Mouse (Mus musculus): Measurements from ENCODE around the gene Ppp1r3e.

Ppp1r3e gene

DNA sequence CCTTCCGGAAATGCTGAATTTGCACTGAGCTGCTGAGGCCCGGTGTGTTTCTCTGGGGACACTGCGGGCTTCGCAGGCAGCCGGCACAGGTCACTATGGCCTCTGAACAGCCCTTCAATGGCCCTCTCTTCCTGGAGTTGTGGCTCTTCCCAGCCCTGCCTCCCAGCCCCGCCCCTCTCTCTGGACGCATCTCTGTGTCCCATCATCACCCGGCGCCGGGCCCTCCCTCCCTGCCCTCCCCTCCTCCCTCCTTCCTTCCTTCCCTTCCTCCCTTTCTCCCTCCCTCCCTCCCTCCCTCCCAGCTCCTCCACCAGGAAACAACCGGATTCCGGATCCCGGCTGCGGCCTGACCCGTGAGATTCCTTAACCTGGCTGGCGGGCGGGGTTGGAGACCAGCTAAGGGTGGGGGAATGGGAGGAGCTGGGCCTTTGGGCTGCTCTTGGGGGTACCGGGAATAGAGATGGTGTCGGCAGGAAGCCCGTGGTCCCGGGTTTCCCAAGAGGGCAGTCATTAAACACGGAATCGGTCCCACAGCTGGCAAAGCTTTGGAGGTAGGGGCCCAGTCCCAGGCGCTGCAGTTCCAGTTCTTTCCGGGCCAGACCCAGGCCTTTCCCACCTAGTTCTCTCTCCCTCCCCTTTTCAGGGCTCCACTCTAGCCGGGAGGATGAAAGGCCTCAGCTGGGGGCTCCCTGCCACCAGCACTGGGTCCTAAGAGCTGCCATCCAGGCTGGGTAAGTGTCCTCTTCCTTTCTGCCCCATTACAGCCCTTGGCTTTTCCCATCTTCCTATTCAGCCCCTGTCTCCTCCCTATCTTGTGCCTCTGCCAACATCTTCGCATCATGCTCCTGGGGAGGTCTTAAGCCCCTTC, 6.0 kb upstream of the Ppp1r3e start, which contains the start of the genes Bcl2l2 and Gm20521:
TSS of gene Bcl2l2 (plus strand) at position 224 of the 868 bp plus-strand sequence.
TSS of gene Gm20521 (plus strand) at position 288 of the 868 bp plus-strand sequence.
- peak; percentile 29 for DNase-seq (ENCODE audit: low spot score)

DNA sequence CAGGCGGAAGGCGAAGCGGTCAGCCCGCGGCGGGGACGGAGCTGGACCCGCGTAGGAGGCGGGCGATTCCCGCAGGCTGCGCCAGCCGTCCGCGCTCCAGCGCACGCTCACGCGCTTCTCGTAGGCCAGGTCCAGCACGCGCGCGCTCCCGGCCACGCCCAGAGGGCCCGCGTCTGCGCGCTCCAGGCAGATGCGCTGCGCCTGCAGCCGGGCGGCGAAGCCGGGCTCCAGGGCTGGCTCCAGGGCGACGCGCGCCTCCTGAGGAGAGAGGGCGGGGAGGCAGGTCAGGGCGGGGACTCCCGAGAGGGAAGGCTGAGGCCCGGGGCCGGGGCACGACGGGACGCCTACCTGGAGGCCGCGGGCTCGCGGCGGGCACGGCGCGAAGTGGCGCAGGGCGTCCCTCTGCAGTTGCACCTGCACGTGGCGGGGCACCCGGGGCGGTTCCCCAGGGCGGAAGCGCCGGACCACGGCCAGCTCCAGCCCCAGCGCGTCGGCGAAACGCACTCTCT, 757 bp downstream of the Ppp1r3e start:
- peak; percentile 77 for DNase-seq (ENCODE audit: low spot score)

DNA sequence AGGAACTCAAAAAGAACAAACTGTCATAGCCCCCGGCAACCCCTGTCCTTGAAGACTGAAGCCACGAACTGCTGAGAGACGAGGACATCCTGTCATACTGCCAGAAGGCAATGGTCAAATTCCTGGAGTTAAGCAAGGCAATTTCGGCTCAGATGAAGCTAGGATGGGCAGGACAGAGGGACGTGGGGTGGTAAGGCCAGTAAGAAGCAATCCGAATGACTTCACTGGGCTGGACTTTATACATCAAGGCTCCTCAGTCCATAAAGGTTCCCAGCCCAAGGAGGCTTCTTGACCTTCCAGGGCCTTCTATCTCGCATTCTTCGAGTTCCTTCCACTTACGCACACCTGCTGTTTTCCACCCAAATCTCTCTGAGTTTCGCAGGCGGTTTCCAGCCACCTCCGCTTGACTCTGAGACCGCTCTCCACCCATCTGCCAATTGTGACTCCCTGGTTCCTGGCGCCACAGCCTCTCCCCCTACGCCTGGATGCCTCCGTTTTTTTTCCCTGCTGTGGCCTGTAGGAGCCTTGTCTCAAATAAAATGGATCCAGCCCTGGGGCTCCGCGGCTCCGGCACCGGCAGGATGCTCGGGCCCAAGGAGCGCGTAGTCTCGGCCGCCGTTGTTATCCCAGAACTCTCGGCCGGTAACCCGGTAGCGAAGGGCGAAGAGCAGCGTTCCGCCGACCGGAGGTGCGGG, 1.4 kb downstream of the Ppp1r3e start:
- DNase-seq (ENCODE audit: low spot score): no peak

DNA sequence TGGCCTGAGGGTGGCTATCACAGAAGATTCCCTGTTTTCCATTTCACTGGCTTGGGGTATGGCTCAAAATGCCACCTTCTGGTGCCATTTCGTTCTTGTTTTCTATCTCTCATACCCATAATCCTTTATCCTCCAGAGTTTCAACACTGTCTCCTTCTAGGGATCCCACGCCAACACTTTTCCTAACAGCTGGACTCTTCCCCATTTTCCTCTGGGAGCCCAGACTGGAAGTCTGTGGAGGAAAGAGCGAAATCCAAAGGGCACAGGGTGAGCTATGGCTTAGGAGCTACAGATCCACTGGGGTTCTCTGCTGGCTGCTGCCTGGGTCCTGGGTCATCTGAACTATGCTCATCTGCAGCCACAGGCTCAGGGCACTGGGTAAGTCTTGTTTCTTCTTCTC, 3.2 kb downstream of the Ppp1r3e start:
- DNase-seq (ENCODE audit: low spot score): no peak

DNA sequence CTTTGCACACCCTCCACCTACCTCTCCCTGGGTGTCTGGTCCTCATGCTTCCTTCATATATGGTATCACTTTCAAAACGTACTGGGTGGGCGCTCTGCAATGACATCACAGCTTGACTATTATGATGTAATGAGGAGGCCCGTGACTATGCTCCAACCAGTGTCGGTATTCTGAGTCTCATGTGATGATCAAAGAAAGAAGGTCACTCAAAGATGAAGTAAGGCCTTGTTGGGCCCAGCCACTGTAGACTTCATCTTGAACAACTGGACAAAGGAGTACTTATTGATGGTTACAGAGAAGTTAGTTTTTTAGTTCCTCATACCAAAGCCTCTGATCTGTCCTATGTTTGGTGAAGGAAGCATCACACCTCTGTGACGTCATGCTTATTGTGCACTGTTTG, 6.5 kb downstream of the Ppp1r3e start, which contains the start of gene Homez:
TSS of gene Homez (minus strand) at position 101 of the 400 bp plus-strand sequence.
- no peak for DNase-seq (ENCODE audit: low spot score)

DNA sequence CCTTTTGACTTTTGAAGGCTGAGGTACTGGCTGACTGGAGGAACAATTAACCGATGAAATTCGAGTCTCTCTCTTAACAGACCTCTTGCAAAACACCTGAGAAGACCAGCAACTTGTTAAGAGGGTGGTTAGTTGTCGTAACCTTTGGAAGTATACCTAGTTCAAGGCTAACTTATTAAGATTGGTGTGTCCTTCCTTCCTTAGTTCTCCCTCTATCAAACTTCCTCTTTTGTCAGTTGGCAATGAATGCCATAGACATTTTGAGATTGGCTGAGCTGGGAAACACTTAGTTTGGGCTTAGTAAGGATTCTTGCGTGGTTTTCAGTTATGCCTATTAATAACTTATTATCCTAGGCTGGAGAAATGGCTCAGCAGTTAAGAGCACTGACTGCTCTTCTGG, 9.3 kb downstream of the Ppp1r3e start:
- no peak for DNase-seq (ENCODE audit: low spot score)

DNA sequence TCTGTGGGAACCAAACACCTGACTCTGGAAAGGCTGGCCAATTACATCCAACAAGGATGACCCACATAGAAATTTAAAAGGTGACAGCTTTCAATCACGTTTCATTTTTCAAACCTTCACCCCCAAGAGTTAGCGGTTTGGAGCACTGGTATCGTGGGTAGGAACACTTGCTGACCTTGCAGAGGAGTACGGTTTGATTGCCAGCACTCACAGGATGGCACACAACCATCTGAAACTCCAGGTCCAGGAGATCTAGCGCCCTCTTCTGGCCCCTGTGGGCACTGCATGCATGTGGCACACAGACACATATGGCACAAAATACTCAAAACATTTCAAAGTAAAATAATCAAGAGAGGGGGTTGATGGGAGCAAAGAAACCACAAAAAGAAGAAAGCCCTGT, 10.4 kb downstream of the Ppp1r3e start:
- peak; percentile 19 for DNase-seq (ENCODE audit: low spot score)

DNA sequence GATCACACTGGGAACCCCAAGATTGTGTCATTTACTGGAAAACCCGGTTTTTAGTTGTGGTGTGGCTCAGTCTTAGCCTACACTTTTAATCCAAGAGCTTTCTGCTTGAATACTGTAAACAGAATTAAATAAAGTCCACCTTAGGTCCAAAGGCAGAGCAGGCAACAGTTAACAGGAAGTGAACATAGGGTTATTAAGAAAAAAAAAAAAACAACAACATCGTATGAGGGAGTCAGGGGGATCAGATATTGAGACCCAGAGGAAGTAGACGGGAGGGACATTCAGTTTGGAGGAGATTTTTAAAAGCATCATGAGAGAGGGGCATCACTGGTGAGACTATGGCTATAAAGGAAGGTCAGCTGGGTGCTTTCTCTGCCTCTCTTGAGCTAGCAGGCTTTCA, 11.1 kb downstream of the Ppp1r3e start:
- DNase-seq (ENCODE audit: low spot score): no peak

DNA sequence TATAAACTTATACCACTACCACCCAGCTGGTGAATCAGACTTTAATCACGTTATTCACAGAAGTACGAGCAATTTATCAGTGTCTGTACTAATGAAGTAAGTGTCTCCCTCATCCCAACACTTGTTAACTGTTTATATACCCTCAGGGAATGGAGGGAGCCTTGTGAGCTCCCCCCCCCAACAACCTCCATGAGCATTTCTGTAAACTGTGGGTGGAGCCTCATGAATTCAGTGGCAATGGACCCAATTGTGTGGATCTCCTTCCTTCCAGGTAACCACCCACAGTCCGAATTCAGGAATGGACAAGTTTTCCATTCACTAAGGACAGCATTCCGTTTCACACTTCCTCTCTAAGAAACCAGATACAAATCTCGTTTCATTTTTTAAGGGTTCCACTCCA, 11.7 kb downstream of the Ppp1r3e start:
- DNase-seq (ENCODE audit: low spot score): no peak

DNA sequence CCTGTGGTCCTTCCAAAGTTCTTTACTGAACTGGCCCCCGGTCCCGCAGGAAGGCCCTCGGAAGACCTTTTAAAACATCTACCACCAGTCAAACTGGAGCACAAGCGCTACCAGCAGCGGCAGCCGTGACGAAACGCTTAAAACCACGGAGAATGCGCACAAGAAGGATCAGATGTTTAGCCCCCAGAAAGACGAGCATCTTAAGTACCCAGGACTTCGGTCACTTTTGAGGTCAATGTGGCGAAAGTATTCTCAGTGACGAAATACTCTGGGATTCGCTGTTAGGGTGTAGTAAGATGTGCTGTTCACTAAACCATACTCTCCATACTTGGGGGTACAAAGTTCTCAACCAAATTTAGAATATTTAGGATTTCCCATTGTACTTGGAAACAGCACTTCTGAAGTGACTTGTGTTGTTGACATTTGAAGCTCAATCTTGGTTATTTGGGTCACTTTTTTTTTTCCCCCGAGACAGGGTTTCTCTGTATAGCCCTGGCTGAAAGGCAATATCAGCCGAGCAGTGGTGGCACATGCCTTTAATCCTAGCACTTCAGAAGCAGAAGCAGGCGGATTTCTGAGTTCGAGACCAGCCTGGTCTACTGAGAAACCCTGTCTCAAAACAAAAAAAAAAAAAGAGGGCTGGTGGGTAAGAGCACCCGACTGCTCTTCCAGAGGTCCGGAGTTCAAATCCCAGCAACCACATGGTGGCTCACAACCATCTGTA, 12.9 kb downstream of the Ppp1r3e start:
- DNase-seq (ENCODE audit: low spot score): no peak

DNA sequence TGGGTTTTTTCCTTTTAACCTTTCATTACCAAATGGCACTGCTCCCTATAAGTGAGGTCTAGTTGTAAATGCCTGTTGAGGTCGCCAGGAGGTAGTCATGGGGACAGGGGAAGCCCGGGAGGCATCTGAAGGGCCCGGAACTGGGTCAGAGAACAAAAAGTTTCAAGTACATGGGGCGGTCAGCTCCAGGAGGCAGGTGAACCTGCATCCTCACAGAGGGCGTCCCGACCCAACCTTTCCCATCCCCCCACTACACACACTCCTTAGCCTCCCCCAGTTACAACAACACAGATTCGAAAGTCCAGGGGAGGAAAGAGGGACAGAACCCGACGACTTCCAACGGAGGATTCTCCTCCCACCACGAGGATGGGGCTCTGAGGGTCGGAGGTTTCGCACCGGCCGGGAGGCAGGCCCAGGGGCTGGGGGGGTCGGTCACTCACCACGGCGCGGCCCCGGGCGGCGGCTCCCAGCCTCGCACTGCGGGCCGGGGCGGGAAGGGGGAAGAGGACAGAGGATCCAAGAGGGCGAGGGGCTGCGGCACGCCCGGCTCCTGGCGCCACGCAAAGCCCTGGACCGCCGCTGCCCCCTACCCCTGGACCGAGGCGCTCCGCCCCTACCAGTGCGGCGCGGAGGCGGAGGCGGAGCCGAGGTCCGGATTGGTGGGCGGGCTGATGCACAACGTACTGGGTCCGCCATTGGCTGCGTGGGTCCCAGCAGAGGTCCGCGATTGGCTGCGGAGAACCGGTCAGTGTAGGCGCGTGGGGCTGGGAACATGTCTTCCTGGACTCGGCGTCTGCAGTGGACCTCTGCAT, 13.6 kb downstream of the Ppp1r3e start:
- peak; percentile 78 for DNase-seq (ENCODE audit: low spot score)

DNA sequence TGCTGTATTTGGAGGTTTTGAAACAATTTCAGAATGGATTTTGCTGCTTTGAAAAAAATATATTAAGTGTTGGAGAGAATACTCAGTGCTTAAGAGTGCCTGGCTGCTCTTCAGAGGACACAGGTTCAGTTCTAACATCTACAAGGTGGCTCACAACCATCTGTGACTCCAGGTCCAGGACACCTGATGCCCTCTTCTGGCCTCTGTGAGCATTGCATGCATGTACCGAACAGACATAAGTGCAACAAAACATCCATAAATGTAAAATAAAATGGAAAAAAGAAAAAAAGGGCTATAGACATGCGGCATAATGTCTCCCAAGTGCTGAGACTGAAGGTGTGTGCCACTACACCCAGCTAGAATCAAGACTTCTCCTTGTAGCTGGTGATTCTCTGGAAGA, 16.8 kb downstream of the Ppp1r3e start:
- DNase-seq (ENCODE audit: low spot score): no peak

DNA sequence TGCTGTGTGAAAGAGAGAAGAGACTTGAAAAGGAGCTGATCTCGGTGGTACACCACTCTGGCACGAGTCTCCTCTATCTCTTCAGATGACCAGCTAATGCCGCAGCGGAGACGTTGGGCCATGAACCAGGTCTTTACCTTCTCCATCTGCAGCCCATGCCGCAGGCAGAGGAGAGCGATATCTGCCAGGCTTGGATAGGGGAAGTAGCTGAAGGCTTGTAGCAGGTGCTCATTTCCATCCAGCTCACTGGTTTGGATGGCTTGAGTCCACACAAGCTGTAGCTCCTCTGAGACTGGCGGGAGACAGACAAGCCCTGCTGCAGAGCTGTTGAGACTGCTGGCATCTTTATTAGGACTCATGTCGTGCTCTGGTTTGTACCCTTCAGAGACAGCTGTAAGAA, 19.5 kb downstream of the Ppp1r3e start:
- no peak for DNase-seq (ENCODE audit: low spot score)

DNA sequence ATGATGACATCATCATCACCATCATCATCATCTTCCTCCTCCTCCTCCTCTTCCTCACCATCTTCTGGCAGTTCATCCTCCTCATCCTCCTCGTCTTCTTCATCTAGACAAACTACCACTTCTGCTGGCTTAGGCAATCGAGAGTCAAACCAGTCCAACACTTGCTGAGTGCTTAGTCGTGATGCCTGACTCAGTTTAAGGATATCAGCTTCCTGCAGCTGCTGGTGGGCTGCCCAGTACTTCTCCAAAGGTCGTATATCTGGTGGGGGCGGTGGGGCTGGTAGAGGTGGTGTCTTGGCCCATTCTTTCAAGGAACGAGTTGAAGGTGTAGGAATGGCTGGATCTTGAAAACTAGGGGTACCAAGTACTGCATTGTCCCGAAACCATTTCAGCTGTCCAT, 20.6 kb downstream of the Ppp1r3e start:
- DNase-seq (ENCODE audit: low spot score): no peak

DNA sequence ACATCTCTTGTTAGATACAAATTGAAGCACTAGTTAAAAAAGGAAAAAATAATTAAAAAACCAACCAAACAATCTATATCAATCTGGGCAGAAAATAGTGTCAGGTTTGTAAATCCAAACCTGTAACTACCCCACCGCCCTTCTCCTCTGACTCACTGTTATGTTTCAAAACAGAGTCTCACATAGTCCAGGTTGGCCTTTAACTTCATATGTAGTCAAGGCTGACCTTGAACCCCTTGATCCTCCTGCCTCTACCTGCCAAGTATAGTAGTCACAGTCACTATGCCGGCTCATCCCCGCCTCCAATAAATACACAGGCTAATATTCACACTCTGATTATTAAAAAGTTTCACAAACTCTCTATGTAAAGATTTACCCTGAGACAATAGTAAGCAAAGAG, 21.6 kb downstream of the Ppp1r3e start:
- no peak for DNase-seq (ENCODE audit: low spot score)

DNA sequence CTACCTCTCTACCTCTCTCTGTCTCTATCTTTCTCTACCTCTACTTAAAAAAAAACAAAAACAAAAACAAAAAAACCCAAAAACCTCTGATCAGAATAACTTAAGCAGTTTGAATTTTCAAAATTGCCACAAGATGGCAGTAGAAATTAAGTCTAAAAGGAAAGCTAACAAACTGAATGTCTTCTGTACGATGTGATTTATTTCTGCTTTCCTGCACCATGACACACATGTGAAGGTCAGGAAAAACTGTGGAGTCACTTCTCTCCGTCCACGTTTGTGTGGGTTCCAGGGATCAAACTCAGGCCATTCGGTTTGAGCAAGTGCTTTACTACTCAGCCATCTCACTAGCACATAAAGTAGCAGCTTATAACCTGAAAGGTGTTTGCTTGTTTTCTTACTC, 33.9 kb downstream of the Ppp1r3e start:
- DNase-seq (ENCODE audit: low spot score): no peak

DNA sequence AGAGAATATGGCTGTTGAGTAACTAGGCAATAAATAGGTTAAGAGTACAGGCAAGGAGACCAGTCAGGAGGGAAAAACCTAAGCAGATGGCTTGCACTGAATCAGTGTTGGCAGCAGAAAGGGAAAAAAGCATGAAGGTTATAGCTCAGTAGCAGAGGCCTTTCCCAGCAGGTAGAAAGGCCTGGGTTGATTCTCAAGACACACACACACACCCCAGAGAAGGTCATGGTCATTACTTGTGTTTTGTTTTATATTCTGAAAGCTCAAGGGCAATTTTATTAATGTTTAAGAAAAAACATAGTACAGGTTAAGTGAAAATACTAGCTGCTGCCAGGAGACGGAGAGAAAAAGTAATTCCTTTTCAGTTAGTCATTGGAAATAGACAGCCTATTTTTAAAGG, 53.6 kb downstream of the Ppp1r3e start:
- DNase-seq (ENCODE audit: low spot score): no peak

Data from spleen, adult 12 weeks (tissue).